Mouse (Mus musculus) liver, embryonic 15.5 days (tissue): ENCODE data around the gene Slc43a1. TPM values are rescaled to one million over a fixed set of nuclear protein-coding genes. Genes with fewer than 3 reads are reported as not detected.
"Not testable (repeated sequence)": the region's sequence is repeated elsewhere in the genome, so short reads cannot be mapped to it uniquely, and the experiment has no call there.

Experiments used
- ATAC-seq: fragments of 200-750 bp; cut with Nextera tagmentation; 2 replicates; pipeline ENCODE4 v1.8.0; 2017; ENCODE audit warnings: moderate number of reproducible peaks, mild to moderate bottlenecking, moderate library complexity; ENCODE audit not compliant: insufficient read depth
- H3K27ac ChIP-seq: fragments of 300-500 bp; sonication (generic); replicated peaks from 2 replicates; pipeline ENCODE4 v1.5.1; 2015; ENCODE audit warnings: mild to moderate bottlenecking, inconsistent platforms
- H3K27me3 ChIP-seq: fragments of 300-500 bp; sonication (generic); 2 replicates; pipeline ENCODE4 v1.6.1; 2015; ENCODE audit warnings: mild to moderate bottlenecking, inconsistent platforms
- H3K36me3 ChIP-seq: fragments of 300-500 bp; sonication (generic); replicated peaks from 2 replicates; pipeline ENCODE4 v1.6.1; 2015; ENCODE audit warnings: moderate library complexity, mild to moderate bottlenecking, inconsistent platforms
- H3K4me1 ChIP-seq: fragments of 300-500 bp; sonication (generic); replicated peaks from 2 replicates; pipeline ENCODE4 v1.6.1; 2015; ENCODE audit warnings: inconsistent platforms
- H3K4me2 ChIP-seq: fragments of 300-500 bp; sonication (generic); 2 replicates; pipeline ENCODE4 v1.6.1; 2015; ENCODE audit warnings: moderate library complexity, mild to moderate bottlenecking, inconsistent platforms
- H3K4me3 ChIP-seq: fragments of 300-500 bp; sonication (generic); replicated peaks from 2 replicates; pipeline ENCODE4 v1.5.1; 2015; ENCODE audit warnings: mild to moderate bottlenecking, inconsistent platforms
- H3K9ac ChIP-seq: fragments of 300-500 bp; sonication (generic); 2 replicates; pipeline ENCODE4 v1.6.1; 2015; ENCODE audit warnings: moderate library complexity, mild to moderate bottlenecking, inconsistent platforms
- H3K9me3 ChIP-seq: fragments of 300-500 bp; sonication (generic); replicated peaks from 2 replicates; pipeline ENCODE4 v1.6.1; 2016; ENCODE audit warnings: inconsistent platforms
- WGBS: fragments of 180-500 bp; shearing (Covaris S2); methylation state at CpG from one replicate; pipeline ENCODE4 v1.1.7; 2015; ENCODE audit warnings: mixed read lengths; ENCODE audit not compliant: insufficient replicate concordance; 5-methylcytosine and 5-hydroxymethylcytosine counted together
- polyA plus RNA-seq: library from polyadenylated mRNA; unstranded; fragments of >200 nt; fragmentation: Nextera tagmentation; extraction: Ambion mirVana; gene quantifications from 2 replicates; pipeline ENCODE4 v1.2.1, GENCODE M21; 2015

The Slc43a1 gene
- polyA plus RNA-seq = 190 and 203 TPM in 2 replicates

- H3K27ac ChIP-seq = peak within 1 kb of the TSS; percentile 94
- peaks cover 12% of the 10 kb centered on the region for H3K36me3 ChIP-seq
- WGBS = 14% methylated on average over 10 of the region's 10 CpGs
- peaks cover 6% of the 10 kb centered on the region; the same call in 1 of the 2 replicates for H3K27me3 ChIP-seq
- H3K4me2 ChIP-seq = peak within 1 kb of the TSS; percentile 79
- H3K4me1 ChIP-seq = peaks cover 36% of the 10 kb centered on the region
- ATAC-seq = no peak
- H3K9ac ChIP-seq = peak within 1 kb of the TSS; percentile 86
- peak within 1 kb of the TSS; percentile 70 for H3K4me3 ChIP-seq
- H3K9me3 ChIP-seq = no peaks in the 10 kb centered on the region
These were observed at the start of gene Slc43a1 for GRCm38 (mm10) chr2:84838593-84838949. Slc43a1 (plus strand) TSS chr2:84838850.

- peaks cover 33% of the 10 kb centered on the region for H3K27me3 ChIP-seq
- H3K36me3 ChIP-seq = no peaks in the 10 kb centered on the region
- H3K4me1 ChIP-seq = peaks cover 33% of the 10 kb centered on the region
- ATAC-seq = no peak
- H3K4me2 ChIP-seq = no peak overlapping the region
- H3K9ac ChIP-seq = no peak overlapping the region
- WGBS = 53% methylated on average over 9 of the region's 9 CpGs
- H3K9me3 ChIP-seq = peaks cover 12% of the 10 kb centered on the region; the same call in 1 of the 2 replicates
- no peak overlapping the region for H3K27ac ChIP-seq
- no peak overlapping the region for H3K4me3 ChIP-seq
These were observed 48.2 kb upstream of the Slc43a1 start for GRCm38 (mm10) chr2:84790418-84790817.

DNA sequence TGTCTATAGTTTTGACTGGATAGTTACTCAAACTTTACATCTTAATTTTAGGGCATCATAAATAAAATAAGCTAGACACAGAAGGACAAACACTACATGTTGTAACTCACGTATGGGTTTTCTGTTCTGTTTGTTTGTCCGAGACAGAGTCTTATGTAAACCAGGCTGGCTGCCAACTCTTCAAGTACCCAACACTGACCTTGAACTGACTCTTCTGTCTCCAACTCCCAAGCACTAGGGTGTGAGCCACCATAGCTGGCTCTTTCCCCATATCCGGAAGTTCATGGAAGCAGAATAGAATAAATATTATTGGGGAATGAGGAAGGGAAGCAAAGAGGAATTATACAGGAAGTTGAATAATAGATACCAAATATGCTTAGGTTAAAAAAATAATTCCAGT is 46.1 kb upstream of the Slc43a1 start:
- H3K4me3 ChIP-seq = no peak overlapping the region
- peaks cover 29% of the 10 kb centered on the region for H3K27me3 ChIP-seq
- H3K4me1 ChIP-seq = peaks cover 37% of the 10 kb centered on the region
- no peak for ATAC-seq
- H3K27ac ChIP-seq = no peak overlapping the region
- 0 out of 2 replicates have a peak overlapping the region, but pooled peaks have one; percentile 18 for H3K4me2 ChIP-seq
- no peak overlapping the region for H3K9ac ChIP-seq
- peaks cover 17% of the 10 kb centered on the region; the same call in 1 of the 2 replicates for H3K9me3 ChIP-seq
- H3K36me3 ChIP-seq = 0 out of 2 replicates have a peak, but pooled peaks cover 3% of the 10 kb centered on the region
- WGBS = 79% methylated on average over 3 of the region's 3 CpGs

GRCm38 (mm10) chr2:84793154-84793553 is 45.5 kb upstream of the Slc43a1 start:
- Histone ChIP-seq H3K27me3 (peaks cover 22% of the 10 kb centered on the region), H3K4me3 (no peak overlapping the region), H3K4me1 (peaks cover 41% of the 10 kb centered on the region), H3K36me3 (0 out of 2 replicates have a peak, but pooled peaks cover 3% of the 10 kb centered on the region), H3K9ac (no peak overlapping the region), H3K4me2 (peak overlapping the region; percentile 27), H3K27ac (peak overlapping the region; percentile 65), H3K9me3 (peaks cover 17% of the 10 kb centered on the region; the same call in 1 of the 2 replicates)
- peak; percentile 64 for ATAC-seq
- WGBS = 35% methylated on average over 3 of the region's 3 CpGs

- 52% methylated on average over 3 of the region's 3 CpGs for WGBS
- H3K4me2 ChIP-seq = no peak overlapping the region
- H3K9ac ChIP-seq = no peak overlapping the region
- no peak for ATAC-seq
- peaks cover 17% of the 10 kb centered on the region; the same call in 1 of the 2 replicates for H3K9me3 ChIP-seq
- H3K4me3 ChIP-seq = no peak overlapping the region
- H3K27me3 ChIP-seq = peaks cover 17% of the 10 kb centered on the region
- H3K36me3 ChIP-seq = 0 out of 2 replicates have a peak, but pooled peaks cover 3% of the 10 kb centered on the region
- H3K4me1 ChIP-seq = peaks cover 39% of the 10 kb centered on the region
- peak overlapping the region; percentile 65 for H3K27ac ChIP-seq
These were observed 44.8 kb upstream of the Slc43a1 start for GRCm38 (mm10) chr2:84793871-84794270.

DNA sequence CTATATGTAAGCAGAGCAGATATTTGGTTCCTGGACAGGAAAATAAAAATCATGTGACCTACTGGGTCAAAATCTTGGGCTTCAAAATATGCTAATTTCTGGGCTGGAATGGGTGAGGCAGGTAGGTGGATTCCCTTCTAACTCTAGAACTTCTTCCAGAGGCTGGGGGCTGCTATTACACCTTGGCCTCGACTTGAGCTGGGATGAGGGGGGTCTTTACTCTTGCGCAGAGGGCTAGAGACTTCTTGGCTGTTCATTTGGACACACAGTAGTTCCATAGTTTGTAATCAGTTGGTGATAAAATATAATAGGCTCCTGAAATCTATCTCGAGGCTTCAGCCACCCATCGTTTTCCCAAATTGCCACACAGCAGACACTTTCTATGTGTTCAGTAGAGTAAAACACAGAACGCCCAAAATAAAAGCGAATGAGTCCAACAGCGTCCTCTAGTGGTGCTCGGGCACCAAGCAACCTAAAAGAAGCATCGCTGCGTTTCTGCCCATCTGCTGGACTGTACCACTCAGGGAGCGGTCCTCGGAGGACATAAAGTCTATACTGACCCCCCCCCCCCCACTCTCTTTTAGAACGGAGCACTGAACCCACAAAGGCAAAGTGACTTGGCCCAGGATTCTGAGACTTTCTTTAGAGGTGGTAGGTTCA is 40.7 kb upstream of the Slc43a1 start:
- H3K36me3 ChIP-seq = peaks cover 24% of the 10 kb centered on the region
- H3K4me3 ChIP-seq = peak overlapping the region; percentile 78
- no peaks in the 10 kb centered on the region for H3K27me3 ChIP-seq
- H3K9me3 ChIP-seq = peaks cover 17% of the 10 kb centered on the region; the same call in 1 of the 2 replicates
- H3K4me2 ChIP-seq = peak overlapping the region; percentile 89
- H3K27ac ChIP-seq = peak overlapping the region; percentile 99
- WGBS = 9% methylated on average over 13 of the region's 13 CpGs
- H3K9ac ChIP-seq = peak overlapping the region; percentile 83
- ATAC-seq = peak; percentile 69
- H3K4me1 ChIP-seq = peaks cover 61% of the 10 kb centered on the region

GRCm38 (mm10) chr2:84798493-84798921 is 40.1 kb upstream of the Slc43a1 start, which contains the start of gene Ube2l6:
Ube2l6 (plus strand) TSS chr2:84798828.
- whole genome bisulfite sequencing = under 1% methylated on average over 21 of the region's 21 CpGs
- no peaks in the 10 kb centered on the region for H3K27me3 ChIP-seq
- H3K9me3 ChIP-seq = peaks cover 17% of the 10 kb centered on the region; the same call in 1 of the 2 replicates
- peak within 1 kb of the TSS; percentile 99 for H3K27ac ChIP-seq
- peak within 1 kb of the TSS; percentile 89 for H3K4me2 ChIP-seq
- peaks cover 61% of the 10 kb centered on the region for H3K4me1 ChIP-seq
- ATAC-seq = peak; percentile 90
- peak within 1 kb of the TSS; percentile 83 for H3K9ac ChIP-seq
- peaks cover 30% of the 10 kb centered on the region for H3K36me3 ChIP-seq
- peak within 1 kb of the TSS; percentile 78 for H3K4me3 ChIP-seq

DNA sequence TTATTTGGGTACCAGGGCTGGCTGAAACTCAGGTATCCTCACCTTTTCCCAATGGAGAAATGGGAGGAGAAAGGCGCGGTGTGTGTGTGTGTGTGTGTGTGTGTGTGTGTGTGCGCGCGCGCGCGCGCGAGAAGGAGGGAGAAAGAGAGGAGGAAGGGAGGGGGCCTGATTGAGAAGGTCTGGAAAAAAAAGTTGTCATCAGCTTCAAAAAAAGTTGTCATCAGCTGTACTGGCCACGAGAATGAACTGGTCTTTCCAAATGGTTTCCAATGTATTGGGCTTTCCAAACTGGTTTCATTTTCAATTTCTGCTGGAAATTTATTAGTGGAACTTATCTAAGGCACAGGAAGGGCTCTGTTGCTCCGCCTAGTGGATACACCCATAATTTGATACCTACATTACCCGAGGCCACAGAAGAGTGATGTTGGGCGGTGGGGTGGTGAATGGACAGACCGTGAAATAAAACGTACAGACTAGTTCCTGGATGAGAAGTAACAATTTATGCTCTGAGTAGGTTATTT is 39.5 kb upstream of the Slc43a1 start:
- H3K36me3 ChIP-seq = peaks cover 36% of the 10 kb centered on the region
- no peaks in the 10 kb centered on the region for H3K27me3 ChIP-seq
- peaks cover 17% of the 10 kb centered on the region; the same call in 1 of the 2 replicates for H3K9me3 ChIP-seq
- peak; percentile 59 for ATAC-seq
- peak overlapping the region; percentile 83 for H3K9ac ChIP-seq
- peak overlapping the region; percentile 99 for H3K27ac ChIP-seq
- peak overlapping the region; percentile 78 for H3K4me3 ChIP-seq
- H3K4me1 ChIP-seq = peaks cover 60% of the 10 kb centered on the region
- under 1% methylated on average over 16 of the region's 16 CpGs for WGBS
- H3K4me2 ChIP-seq = peak overlapping the region; percentile 89

GRCm38 (mm10) chr2:84800304-84800703 is 38.3 kb upstream of the Slc43a1 start:
- no peak; the same call in 1 of the 2 replicates for ATAC-seq
- Histone ChIP-seq H3K4me2 (peak overlapping the region; percentile 89), H3K36me3 (peaks cover 48% of the 10 kb centered on the region), H3K4me3 (peak overlapping the region; percentile 78), H3K27ac (peak overlapping the region; percentile 99), H3K9me3 (peaks cover 5% of the 10 kb centered on the region; the same call in 1 of the 2 replicates), H3K9ac (peak overlapping the region; percentile 83), H3K27me3 (no peaks in the 10 kb centered on the region), H3K4me1 (peaks cover 55% of the 10 kb centered on the region)
- WGBS = 34% methylated on average over 4 of the region's 4 CpGs

- Histone ChIP-seq H3K4me2 (peak overlapping the region; percentile 89), H3K36me3 (peaks cover 54% of the 10 kb centered on the region), H3K27ac (peak overlapping the region; percentile 99), H3K4me1 (peaks cover 63% of the 10 kb centered on the region), H3K9ac (peak overlapping the region; percentile 37; the same call in 1 of the 2 replicates), H3K4me3 (peak overlapping the region; percentile 78)
- WGBS = 66% methylated on average over 5 of the region's 5 CpGs
- H3K9me3 ChIP-seq, H3K27me3 ChIP-seq, ATAC-seq: not testable (repeated sequence)
These were observed 37.4 kb upstream of the Slc43a1 start for GRCm38 (mm10) chr2:84801223-84801622.

DNA sequence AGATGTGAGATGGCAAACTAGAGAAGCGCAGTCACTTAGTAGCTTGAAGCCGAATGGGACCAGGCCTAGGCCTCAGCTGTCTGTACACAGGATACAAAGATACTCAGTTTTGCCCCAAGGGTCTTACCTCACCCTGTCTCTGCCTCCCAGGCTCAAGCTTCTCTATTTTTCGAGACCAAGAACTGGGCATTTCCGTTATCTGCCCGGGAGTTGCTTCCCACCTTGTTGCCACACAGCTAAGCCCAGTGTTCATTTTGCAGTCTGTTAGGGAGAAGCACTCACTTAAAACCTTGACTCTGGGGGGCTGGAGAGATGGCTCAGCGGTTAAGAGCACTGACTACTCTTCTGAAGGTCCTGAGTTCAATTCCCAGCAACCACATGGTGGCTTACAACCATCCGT is 34.7 kb upstream of the Slc43a1 start:
- peak overlapping the region; percentile 49; the same call in 1 of the 2 replicates for H3K27ac ChIP-seq
- 86% methylated on average over 7 of the region's 7 CpGs for WGBS
- H3K4me3 ChIP-seq = no peak overlapping the region
- no peaks in the 10 kb centered on the region for H3K9me3 ChIP-seq
- H3K9ac ChIP-seq = no peak overlapping the region
- peaks cover 74% of the 10 kb centered on the region for H3K4me1 ChIP-seq
- no peak overlapping the region for H3K4me2 ChIP-seq
- no peak for ATAC-seq
- peaks cover 80% of the 10 kb centered on the region for H3K36me3 ChIP-seq
- no peaks in the 10 kb centered on the region for H3K27me3 ChIP-seq
